Mouse (Mus musculus): ENCODE data around the gene Sh2d1a. TPM values are rescaled to one million over a fixed set of nuclear protein-coding genes. Genes with fewer than 3 reads are reported as not detected.

The Sh2d1a gene
- polyA plus RNA-seq (2015; fragmentation: Nextera tagmentation; extraction: Ambion mirVana) = 3.2 and 3.5 TPM in 2 replicates

- 75% methylated on average over 13 of the region's 13 CpGs for whole genome bisulfite sequencing
- no peak within 1 kb of the TSS for H3K4me3 ChIP-seq (replicated peaks)
These were observed at the start of gene Sh2d1a for GRCm38 (mm10) chrX:42502291-42503043. Sh2d1a (plus strand) TSS chrX:42502453.

DNA sequence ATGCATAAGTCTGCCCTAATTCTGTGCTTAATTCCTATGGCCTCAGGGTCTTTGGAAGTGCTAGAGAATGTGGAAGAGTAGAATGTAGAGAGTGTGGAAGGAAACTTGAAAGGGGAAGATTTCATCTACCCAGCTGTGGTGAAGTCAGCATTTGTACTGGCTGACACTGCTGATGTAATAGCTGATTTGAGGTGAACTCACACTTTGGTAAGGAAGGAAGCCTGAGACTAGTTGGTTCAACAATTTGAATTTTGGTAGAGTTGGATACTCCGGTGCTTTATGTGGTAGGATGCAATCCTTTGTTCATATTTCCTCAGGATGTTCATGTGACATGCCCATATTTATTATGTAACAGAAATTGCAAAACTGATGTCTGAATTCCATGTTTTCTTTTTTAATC is 49.3 kb upstream of the Sh2d1a start:
- Histone ChIP-seq H3K9ac (replicated peaks) (no peak overlapping the region), H3K9me3 (no peaks in the 10 kb centered on the region), H3K27ac (no peak overlapping the region), H3K4me1 (replicated peaks) (no peaks in the 10 kb centered on the region), H3K27me3 (no peaks in the 10 kb centered on the region), H3K4me3 (replicated peaks) (no peak overlapping the region), H3K36me3 (no peaks in the 10 kb centered on the region), H3K4me2 (replicated peaks) (no peak overlapping the region)
- 96% methylated on average over 1 of the region's 1 CpGs for WGBS
- no peak for ATAC-seq

More at GRCm38 (mm10) chrX:42502291-42503043, at the start of gene Sh2d1a:
- ATAC-seq = no peak
- Histone ChIP-seq H3K27me3 (no peaks in the 10 kb centered on the region), H3K4me1 (replicated peaks) (no peaks in the 10 kb centered on the region), H3K27ac (no peak within 1 kb of the TSS), H3K4me2 (replicated peaks) (no peak within 1 kb of the TSS), H3K36me3 (no peaks in the 10 kb centered on the region), H3K9me3 (no peaks in the 10 kb centered on the region), H3K9ac (replicated peaks) (no peak within 1 kb of the TSS)

- Histone ChIP-seq H3K9me3 (no peaks in the 10 kb centered on the region), H3K4me2 (replicated peaks) (no peak overlapping the region), H3K9ac (replicated peaks) (no peak overlapping the region), H3K4me1 (replicated peaks) (no peaks in the 10 kb centered on the region), H3K27me3 (no peaks in the 10 kb centered on the region), H3K36me3 (no peaks in the 10 kb centered on the region), H3K4me3 (replicated peaks) (no peak overlapping the region), H3K27ac (no peak overlapping the region)
- ATAC-seq = no peak
- WGBS = 78% methylated on average over 7 of the region's 7 CpGs
These were observed 47.7 kb upstream of the Sh2d1a start for GRCm38 (mm10) chrX:42454533-42454932.

DNA sequence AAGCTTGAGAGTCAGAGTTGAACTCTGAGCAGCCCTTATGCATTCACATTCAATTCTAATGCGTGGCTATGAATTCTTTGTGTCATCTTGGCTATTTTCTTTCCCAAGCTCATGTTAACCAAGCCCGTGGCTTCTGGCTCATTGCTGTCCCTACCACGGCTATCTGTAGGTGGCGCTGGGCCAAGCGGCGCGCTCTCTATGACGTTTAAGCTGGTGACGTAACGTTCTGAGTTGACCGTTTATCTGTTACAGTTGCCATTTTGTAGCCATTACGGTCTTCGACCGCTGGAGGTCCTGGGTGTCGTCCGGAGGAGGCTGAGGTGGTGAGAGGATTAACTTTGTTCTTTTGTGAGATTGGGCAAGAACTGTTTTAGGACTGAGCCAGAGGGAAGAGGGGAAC is 12.8 kb upstream of the Sh2d1a start, which contains the start of gene Tex13c2:
Tex13c2 (plus strand) TSS at position 246 of the 400 bp plus-strand sequence.
- H3K4me3 ChIP-seq (replicated peaks) = no peak within 1 kb of the TSS
- no peaks in the 10 kb centered on the region for H3K4me1 ChIP-seq (replicated peaks)
- 87% methylated on average over 16 of the region's 16 CpGs for WGBS
- H3K36me3 ChIP-seq = no peaks in the 10 kb centered on the region
- no peak within 1 kb of the TSS for H3K27ac ChIP-seq
- H3K9ac ChIP-seq (replicated peaks) = no peak within 1 kb of the TSS
- ATAC-seq = no peak
- no peaks in the 10 kb centered on the region for H3K27me3 ChIP-seq
- no peak within 1 kb of the TSS for H3K4me2 ChIP-seq (replicated peaks)
- peaks cover 2% of the 10 kb centered on the region; the same call in 1 of the 2 replicates for H3K9me3 ChIP-seq

DNA sequence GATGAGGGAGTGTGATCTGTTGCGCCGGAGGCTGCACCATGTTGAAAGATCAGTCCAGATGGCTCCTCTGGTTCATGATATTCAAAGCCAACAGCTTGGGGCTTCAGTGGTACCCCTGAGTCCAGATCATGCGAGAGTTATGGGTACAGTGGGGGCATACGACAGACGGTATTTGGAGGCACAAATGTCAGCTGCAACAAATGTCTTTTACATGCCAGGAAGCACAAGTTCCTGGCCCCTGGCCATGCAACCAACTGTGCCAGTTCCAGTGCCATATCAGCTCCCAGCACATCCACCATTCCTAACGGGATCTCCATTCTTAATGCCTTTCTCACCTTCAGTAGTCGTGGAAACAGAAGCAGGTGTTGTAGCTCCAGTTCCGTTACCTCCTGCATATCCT is 11.9 kb upstream of the Sh2d1a start:
- H3K36me3 ChIP-seq = no peaks in the 10 kb centered on the region
- no peak overlapping the region for H3K4me3 ChIP-seq (replicated peaks)
- no peak for ATAC-seq
- no peak overlapping the region for H3K9ac ChIP-seq (replicated peaks)
- no peaks in the 10 kb centered on the region for H3K4me1 ChIP-seq (replicated peaks)
- H3K4me2 ChIP-seq (replicated peaks) = no peak overlapping the region
- 96% methylated on average over 8 of the region's 8 CpGs for WGBS
- peaks cover 2% of the 10 kb centered on the region; the same call in 1 of the 2 replicates for H3K9me3 ChIP-seq
- no peaks in the 10 kb centered on the region for H3K27me3 ChIP-seq
- no peak overlapping the region for H3K27ac ChIP-seq

DNA sequence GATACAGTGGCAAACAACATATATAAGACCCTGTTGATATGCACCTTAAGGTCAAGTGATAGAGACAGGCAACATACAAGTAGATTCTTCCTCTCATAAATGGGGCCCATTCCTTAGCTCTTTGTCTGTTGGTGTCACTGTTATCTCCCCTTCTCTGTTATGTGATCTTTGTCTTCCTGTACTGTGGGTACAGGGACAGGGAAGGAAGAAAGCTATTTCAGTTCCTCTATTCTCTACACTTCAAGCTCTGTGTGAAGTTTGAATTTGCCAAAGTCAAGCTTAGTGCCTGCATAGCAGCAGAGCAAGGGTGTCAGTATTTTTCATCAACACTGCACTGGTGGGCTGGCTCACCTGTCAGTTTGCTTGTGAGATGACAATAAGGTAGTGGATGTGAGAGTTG is 1.7 kb upstream of the Sh2d1a start:
- H3K9ac ChIP-seq (replicated peaks) = no peak overlapping the region
- no peak for ATAC-seq
- no peak overlapping the region for H3K27ac ChIP-seq

GRCm38 (mm10) chrX:42511105-42511504 is 8.9 kb downstream of the Sh2d1a start:
- Histone ChIP-seq H3K9ac (replicated peaks) (no peak overlapping the region), H3K4me1 (replicated peaks) (no peaks in the 10 kb centered on the region), H3K36me3 (no peaks in the 10 kb centered on the region), H3K9me3 (no peaks in the 10 kb centered on the region), H3K27me3 (no peaks in the 10 kb centered on the region), H3K4me2 (replicated peaks) (no peak overlapping the region), H3K27ac (no peak overlapping the region), H3K4me3 (replicated peaks) (no peak overlapping the region)
- ATAC-seq = no peak
- WGBS = 81% methylated on average over 2 of the region's 2 CpGs

More for the DNA sequence above, 1.7 kb upstream of the Sh2d1a start:
- Histone ChIP-seq H3K4me1 (replicated peaks) (no peaks in the 10 kb centered on the region), H3K4me3 (replicated peaks) (no peak overlapping the region), H3K27me3 (no peaks in the 10 kb centered on the region), H3K4me2 (replicated peaks) (no peak overlapping the region), H3K36me3 (no peaks in the 10 kb centered on the region), H3K9me3 (no peaks in the 10 kb centered on the region)

GRCm38 (mm10) chrX:42512567-42512966 is 10.3 kb downstream of the Sh2d1a start:
- no peak overlapping the region for H3K27ac ChIP-seq
- H3K4me3 ChIP-seq (replicated peaks) = no peak overlapping the region
- H3K4me1 ChIP-seq (replicated peaks) = no peaks in the 10 kb centered on the region
- no peak overlapping the region for H3K9ac ChIP-seq (replicated peaks)
- H3K4me2 ChIP-seq (replicated peaks) = no peak overlapping the region
- H3K36me3 ChIP-seq = no peaks in the 10 kb centered on the region
- H3K9me3 ChIP-seq = no peaks in the 10 kb centered on the region
- H3K27me3 ChIP-seq = no peaks in the 10 kb centered on the region
- ATAC-seq = no peak

DNA sequence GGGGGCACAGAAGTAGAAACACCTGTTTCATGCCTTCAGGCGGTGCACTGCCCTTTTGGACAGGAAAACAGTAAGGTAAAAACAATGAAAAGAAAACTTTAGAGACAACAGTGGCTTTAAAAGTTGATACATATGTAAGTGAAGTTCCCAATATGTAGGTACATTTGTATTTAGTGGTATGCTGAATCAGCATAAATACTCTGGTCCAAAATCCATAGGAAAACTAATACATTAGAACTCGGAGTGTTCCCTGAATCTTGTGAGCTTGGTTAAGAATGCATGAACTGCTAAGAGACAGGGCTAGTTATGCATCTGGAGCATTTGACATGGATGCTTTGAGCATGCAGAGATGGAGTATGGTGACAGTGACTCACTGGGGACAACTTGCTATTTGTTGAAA is 20.6 kb downstream of the Sh2d1a start:
- ATAC-seq = no peak
- Histone ChIP-seq H3K36me3 (no peaks in the 10 kb centered on the region), H3K9me3 (no peaks in the 10 kb centered on the region), H3K4me2 (replicated peaks) (no peak overlapping the region), H3K4me1 (replicated peaks) (no peaks in the 10 kb centered on the region), H3K27ac (no peak overlapping the region), H3K27me3 (no peaks in the 10 kb centered on the region), H3K9ac (replicated peaks) (no peak overlapping the region), H3K4me3 (replicated peaks) (no peak overlapping the region)
- WGBS = 83% methylated on average over 2 of the region's 2 CpGs

- Histone ChIP-seq H3K27me3 (no peaks in the 10 kb centered on the region), H3K27ac (no peak overlapping the region), H3K9me3 (no peaks in the 10 kb centered on the region), H3K4me2 (replicated peaks) (no peak overlapping the region), H3K36me3 (no peaks in the 10 kb centered on the region), H3K9ac (replicated peaks) (no peak overlapping the region), H3K4me1 (replicated peaks) (no peaks in the 10 kb centered on the region), H3K4me3 (replicated peaks) (no peak overlapping the region)
- 62% methylated on average over 4 of the region's 4 CpGs for WGBS
- ATAC-seq = no peak; the same call in 1 of the 2 replicates
These were observed 28.4 kb downstream of the Sh2d1a start for GRCm38 (mm10) chrX:42530703-42531102.

DNA sequence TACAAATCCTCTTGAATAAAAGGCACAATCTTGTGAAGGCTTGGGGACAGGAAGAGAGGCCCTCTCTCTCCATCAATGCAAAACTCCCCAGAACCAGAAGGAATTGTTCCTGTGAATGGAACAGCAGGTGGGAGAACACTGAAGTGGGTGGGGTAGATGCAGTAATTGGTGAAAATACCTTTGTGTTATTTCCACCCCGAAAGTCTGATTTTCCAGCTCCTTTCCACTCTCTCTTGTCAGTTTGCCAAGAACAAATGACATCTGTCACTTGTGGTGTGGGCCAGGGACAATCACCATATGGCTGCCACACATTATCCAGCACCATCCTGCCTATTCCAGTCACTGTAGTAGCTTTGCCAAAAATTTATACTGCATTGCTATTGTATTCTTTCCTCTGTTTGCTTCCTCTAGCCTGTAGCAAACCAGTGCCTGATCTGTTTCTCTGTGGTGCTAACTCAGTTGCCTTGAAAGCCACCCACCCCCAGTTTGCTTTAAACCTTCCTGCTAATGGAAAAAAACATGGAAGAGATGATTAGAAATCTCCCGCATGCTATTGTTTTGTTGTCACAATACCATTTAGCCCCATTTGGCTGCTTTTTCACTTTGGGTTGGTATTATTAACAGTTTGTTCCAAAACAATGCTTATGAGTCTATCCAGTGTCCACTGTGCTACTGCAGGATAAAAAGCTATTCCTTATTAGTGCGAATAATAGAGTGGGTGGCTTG is 37.9 kb downstream of the Sh2d1a start:
- Histone ChIP-seq H3K27ac (no peak overlapping the region; the same call in 1 of the 2 replicates), H3K4me2 (replicated peaks) (no peak overlapping the region), H3K9me3 (no peaks in the 10 kb centered on the region), H3K27me3 (no peaks in the 10 kb centered on the region), H3K9ac (replicated peaks) (no peak overlapping the region), H3K4me1 (replicated peaks) (0 out of 2 replicates have a peak, but pooled peaks cover 2% of the 10 kb centered on the region), H3K36me3 (no peaks in the 10 kb centered on the region), H3K4me3 (replicated peaks) (no peak overlapping the region)
- peak; percentile 76 for ATAC-seq
- 21% methylated on average over 3 of the region's 3 CpGs for WGBS

- no peak overlapping the region for H3K4me2 ChIP-seq (replicated peaks)
- no peak overlapping the region for H3K4me3 ChIP-seq (replicated peaks)
- 31% methylated on average over 5 of the region's 5 CpGs for WGBS
- ATAC-seq = 0 out of 2 replicates have a peak, but pooled peaks have one; percentile 58
- no peaks in the 10 kb centered on the region for H3K36me3 ChIP-seq
- H3K9me3 ChIP-seq = no peaks in the 10 kb centered on the region
- H3K4me1 ChIP-seq (replicated peaks) = 0 out of 2 replicates have a peak, but pooled peaks cover 2% of the 10 kb centered on the region
- H3K27me3 ChIP-seq = no peaks in the 10 kb centered on the region
- H3K27ac ChIP-seq = no peak overlapping the region
- no peak overlapping the region for H3K9ac ChIP-seq (replicated peaks)
These were observed 38.5 kb downstream of the Sh2d1a start for GRCm38 (mm10) chrX:42540756-42541053.

All from midbrain, embryonic 13.5 days (tissue).